Mouse (Mus musculus): ENCODE data around the gene Ndel1. TPM values are rescaled to one million over a fixed set of nuclear protein-coding genes. Genes with fewer than 3 reads are reported as not detected.

Gene Ndel1
- 10 to 100 TPM; 58.3 to 68.8 TPM for total RNA-seq (2021)
- long read RNA-seq, experiment 1, transcript Ndel1-201 (9 exons, 2,382 nt) = major isoform, 38 of 77 reads
- long read RNA-seq, experiment 1, partial matches to known transcripts = 2 of 77 reads
- long read RNA-seq, experiment 1, other reads (novel, unspliced or antisense) = 37 of 77 reads
- long read RNA-seq, experiment 2, transcript Ndel1-201 (9 exons, 2,382 nt) = major isoform, 26 of 47 reads
- long read RNA-seq, experiment 2, partial matches to known transcripts = 3 of 47 reads
- long read RNA-seq, experiment 2, other reads (novel, unspliced or antisense) = 18 of 47 reads

GRCm38 (mm10) chr11:68871748-68872147, at the start of gene Ndel1:
TSS of gene Ndel1 (minus strand) at chr11:68871858.
- DNase-seq = peak; percentile 20

- no peak for DNase-seq
These were observed 42.9 kb upstream of the Ndel1 start for GRCm38 (mm10) chr11:68914566-68914965.

GRCm38 (mm10) chr11:68911531-68912177, 40.0 kb upstream of the Ndel1 start:
- no peak for DNase-seq

- no peak for DNase-seq
These were observed 37.3 kb upstream of the Ndel1 start for GRCm38 (mm10) chr11:68908846-68909503.

- no peak for DNase-seq
These were observed 35.6 kb upstream of the Ndel1 start for GRCm38 (mm10) chr11:68907251-68907650.

GRCm38 (mm10) chr11:68906461-68906790, 34.8 kb upstream of the Ndel1 start:
- DNase-seq = no peak

- no peak for DNase-seq
These were observed 34.2 kb upstream of the Ndel1 start for GRCm38 (mm10) chr11:68905665-68906460.

- DNase-seq = no peak
These were observed 33.5 kb upstream of the Ndel1 start for GRCm38 (mm10) chr11:68905138-68905531.

- peak; percentile 72 for DNase-seq
These were observed 32.9 kb upstream of the Ndel1 start for GRCm38 (mm10) chr11:68904375-68905137.

- no peak for DNase-seq
These were observed 32.1 kb upstream of the Ndel1 start for GRCm38 (mm10) chr11:68903775-68904174.

- no peak for DNase-seq
These were observed 31.2 kb upstream of the Ndel1 start for GRCm38 (mm10) chr11:68902823-68903222.

- DNase-seq = no peak
These were observed 30.7 kb upstream of the Ndel1 start for GRCm38 (mm10) chr11:68902367-68902766.

GRCm38 (mm10) chr11:68902047-68902364, 30.3 kb upstream of the Ndel1 start:
- no peak for DNase-seq

GRCm38 (mm10) chr11:68901351-68902046, 29.8 kb upstream of the Ndel1 start, which contains the start of gene Rpl26:
TSS of gene Rpl26 (plus strand) at chr11:68901583.
- peak; percentile 97 for DNase-seq

- DNase-seq = no peak
These were observed 29.1 kb upstream of the Ndel1 start for GRCm38 (mm10) chr11:68900519-68901350.

- no peak for DNase-seq
These were observed 28.2 kb upstream of the Ndel1 start for GRCm38 (mm10) chr11:68899815-68900214.

- no peak for DNase-seq
These were observed 27.1 kb upstream of the Ndel1 start for GRCm38 (mm10) chr11:68898790-68899189.

GRCm38 (mm10) chr11:68897838-68898237, 26.2 kb upstream of the Ndel1 start:
- no peak for DNase-seq

GRCm38 (mm10) chr11:68897120-68897519, 25.5 kb upstream of the Ndel1 start:
- no peak for DNase-seq

GRCm38 (mm10) chr11:68896247-68896646, 24.6 kb upstream of the Ndel1 start:
- no peak for DNase-seq
